Mouse (Mus musculus) heart, adult 11 months (tissue): ENCODE results near the gene Rab31.
A peak's percentile ranks its signal among the peaks of the same experiment; 100 is the strongest.

Experiments used
- DNase-seq: peaks from one replicate; pipeline ENCODE4 v3.0.0; 2022

Rab31 gene

DNA sequence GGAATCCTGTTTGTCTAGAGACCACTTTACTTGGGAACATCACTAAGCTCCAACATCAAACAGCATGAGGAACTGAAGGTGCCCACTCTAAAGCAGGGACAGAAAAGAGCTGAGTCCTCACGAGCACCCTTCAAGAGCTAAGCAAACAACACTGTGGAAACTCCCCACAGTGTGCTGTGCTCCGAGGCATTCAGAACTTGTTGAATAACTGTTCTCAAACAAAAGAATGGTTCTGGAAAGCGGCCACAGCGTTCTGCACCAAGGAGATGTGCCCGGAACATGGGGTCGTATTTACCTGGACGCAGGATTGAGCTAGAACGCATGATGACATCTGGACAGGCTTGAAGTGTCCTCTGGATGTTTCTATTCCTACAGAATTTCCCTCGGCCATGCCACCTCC, 114.6 kb downstream of the Rab31 start:
- no peak for DNase-seq

- no peak for DNase-seq
These were observed 115.8 kb downstream of the Rab31 start for GRCm38 (mm10) chr17:65656731-65657130.

GRCm38 (mm10) chr17:65656076-65656475, 116.5 kb downstream of the Rab31 start:
- no peak for DNase-seq

- no peak for DNase-seq
These were observed 116.9 kb downstream of the Rab31 start for GRCm38 (mm10) chr17:65655608-65656007.

DNA sequence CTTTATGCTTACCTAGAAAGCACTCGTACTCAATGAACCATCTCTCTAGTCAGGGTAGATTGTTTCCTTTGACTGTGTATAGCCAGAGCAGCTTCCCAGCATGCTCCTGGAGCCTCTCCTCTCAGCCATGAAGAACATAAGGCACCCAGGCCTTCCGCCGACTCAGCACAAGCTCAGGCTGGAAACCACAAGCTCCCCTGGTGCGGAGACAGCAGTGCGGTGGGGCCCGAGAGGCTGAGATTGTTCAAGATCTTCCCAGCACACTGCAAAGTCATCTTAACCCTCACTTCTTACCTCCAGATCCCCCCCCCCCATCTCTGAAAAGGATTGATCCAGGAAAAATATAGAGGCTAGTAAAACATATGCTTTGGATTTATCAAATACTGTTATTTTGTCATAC, 122.0 kb downstream of the Rab31 start:
- no peak for DNase-seq

GRCm38 (mm10) chr17:65649175-65649493, 123.4 kb downstream of the Rab31 start:
- DNase-seq: no peak

- DNase-seq: no peak
These were observed 124.0 kb downstream of the Rab31 start for GRCm38 (mm10) chr17:65648371-65649174.

DNA sequence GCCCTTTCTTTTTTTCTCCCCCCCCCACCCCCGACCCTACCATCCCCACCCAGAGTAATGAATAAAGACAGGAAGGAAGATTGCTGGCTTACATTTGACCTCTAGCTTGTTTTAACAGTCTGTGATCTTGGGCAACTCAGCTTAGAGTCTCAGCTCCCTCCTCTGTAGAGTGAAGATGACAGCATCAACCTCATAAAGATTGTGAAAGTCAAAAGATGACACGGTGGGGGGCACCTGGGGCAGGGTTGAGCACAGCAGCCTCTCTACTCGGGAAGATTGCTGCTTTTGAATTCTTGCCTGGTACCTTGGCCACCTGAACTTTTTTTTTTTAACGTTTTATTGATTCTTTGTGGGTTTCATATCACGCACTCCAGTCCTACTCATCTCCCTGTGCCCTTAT, 124.6 kb downstream of the Rab31 start:
- DNase-seq: no peak

DNA sequence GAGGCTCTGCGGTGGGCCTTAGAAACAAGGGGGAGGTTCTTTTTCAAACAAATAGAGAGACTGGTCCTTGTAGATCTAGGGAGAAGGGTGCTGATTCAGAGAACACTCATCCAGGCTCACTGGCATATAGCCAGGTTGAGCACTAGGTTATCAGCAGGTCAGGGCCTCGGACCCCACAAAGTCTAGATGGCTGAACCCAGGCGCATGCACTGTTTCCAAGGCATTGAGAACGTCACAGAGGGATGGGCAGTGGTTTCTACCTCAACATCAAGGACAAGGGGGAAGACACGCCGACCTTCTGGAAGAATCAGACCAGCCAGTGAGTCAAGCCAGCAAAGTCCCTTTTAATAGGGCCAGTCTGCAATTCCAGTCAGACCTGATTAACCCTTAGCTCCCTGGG, 125.3 kb downstream of the Rab31 start:
- peak; percentile 63 for DNase-seq

DNA sequence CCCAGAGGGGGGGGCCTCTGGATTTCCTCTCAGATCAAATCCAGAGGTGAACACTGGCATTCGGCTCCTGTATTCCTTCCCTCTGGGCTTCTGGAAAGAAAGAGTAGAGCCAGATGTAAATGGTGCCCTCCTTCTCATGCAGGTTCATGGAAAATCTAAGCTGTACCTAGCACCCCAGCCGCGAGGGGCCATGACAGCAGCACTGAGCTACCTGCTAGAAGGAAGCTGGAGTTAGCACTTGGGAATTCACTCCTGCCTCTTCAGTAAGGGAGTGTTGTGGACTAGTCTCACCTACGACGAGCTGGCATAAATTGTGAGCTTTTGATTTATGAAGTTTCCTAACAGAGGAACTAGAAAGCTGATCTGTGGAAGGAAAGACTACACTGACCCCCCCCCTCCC, 129.0 kb downstream of the Rab31 start:
- DNase-seq: peak; percentile 85

- peak; percentile 89 for DNase-seq
These were observed 129.5 kb downstream of the Rab31 start for GRCm38 (mm10) chr17:65643051-65643521.

GRCm38 (mm10) chr17:65642578-65642991, 130.0 kb downstream of the Rab31 start:
- DNase-seq: no peak

- no peak for DNase-seq
These were observed 130.8 kb downstream of the Rab31 start, which contains the start of gene Txndc2 for GRCm38 (mm10) chr17:65641734-65642218. Txndc2 (minus strand) TSS chr17:65642168.

- peak; percentile 31 for DNase-seq
These were observed 133.4 kb downstream of the Rab31 start for GRCm38 (mm10) chr17:65639144-65639543.

DNA sequence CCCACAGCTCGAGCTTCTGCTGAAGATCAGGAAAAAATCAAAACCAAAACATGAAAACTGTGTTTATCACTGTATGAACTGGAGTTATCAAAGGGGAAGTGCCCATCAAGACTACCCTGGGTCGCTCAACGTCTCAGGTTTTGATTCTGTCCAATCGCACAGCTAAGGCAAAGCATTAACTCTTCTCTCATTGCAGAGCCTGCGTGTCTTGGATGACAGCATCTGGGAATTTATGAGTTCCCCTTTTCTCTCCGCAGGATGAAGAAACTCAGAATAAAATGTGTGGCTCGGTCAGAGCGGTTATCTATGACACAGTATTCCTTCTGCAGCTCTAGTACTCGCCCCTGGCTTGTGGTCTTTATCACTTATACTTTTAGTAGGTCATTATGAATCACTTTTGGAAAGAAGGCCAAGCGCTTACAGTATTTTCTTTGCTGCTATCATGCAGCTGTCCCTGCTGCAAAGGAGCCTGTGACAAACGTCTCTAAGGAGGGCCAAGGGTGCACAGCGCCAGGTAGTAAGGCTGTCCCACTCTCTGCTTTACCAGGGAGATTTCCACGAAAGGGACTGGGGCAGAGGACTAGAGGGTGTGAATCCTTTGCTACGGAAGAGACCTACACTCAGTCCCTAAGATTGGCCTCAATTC, 136.7 kb downstream of the Rab31 start:
- peak; percentile 35 for DNase-seq

GRCm38 (mm10) chr17:65629943-65630342, 142.6 kb downstream of the Rab31 start:
- DNase-seq: peak; percentile 80

DNA sequence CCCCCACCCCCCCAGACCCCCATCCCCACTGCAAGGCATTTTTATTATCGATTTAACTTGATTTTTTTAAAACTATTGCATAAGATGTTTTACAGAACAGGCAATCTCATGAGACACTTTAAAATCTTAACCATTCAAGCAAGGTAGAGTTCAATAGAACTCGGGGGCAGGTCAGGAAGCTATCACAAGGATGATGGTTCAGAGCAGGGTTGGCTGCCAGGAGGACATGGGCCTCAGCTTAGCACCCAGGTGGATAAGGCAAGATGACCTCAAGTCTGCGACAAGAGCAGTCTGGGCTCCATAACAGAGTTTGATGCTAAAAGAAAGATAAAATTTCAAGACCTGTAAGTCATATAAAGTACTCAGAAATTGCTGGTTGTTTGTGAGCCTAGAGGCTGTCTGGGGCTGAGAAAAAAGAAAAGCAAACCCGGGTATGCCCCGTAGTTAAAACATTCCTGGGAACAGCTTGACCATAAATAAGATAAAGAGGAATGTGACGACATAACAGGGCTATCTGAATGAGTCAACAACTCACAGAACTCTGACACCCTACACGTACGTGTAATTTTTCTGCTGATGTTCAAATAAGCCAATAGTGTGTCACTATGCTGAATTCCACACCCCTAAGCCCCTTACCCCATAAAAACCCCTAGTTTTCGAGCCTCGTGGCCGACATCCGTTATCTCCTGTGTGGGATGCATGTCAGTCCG, 143.6 kb downstream of the Rab31 start:
- DNase-seq: peak; percentile 66

GRCm38 (mm10) chr17:65626301-65626700, 146.3 kb downstream of the Rab31 start:
- peak; percentile 53 for DNase-seq

DNA sequence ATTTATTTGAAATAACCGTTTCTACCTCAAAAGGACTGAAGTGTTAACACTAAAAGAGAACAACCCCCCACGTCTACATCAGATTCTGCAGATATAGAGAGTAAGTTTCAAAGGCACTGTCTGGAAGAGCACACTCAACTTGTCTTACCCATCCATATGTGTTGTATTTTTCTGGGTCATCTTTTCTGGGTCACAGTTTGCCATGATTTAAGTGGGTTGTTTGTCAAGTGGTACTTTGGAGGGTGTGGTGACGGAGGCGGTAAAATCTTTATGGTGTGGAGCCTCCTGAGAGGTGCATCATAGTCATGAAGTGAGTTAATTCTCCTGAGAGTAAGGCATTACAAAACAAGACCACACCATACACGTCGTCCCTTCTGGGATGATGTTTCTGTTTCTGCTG, 147.0 kb downstream of the Rab31 start:
- DNase-seq: peak; percentile 41

DNA sequence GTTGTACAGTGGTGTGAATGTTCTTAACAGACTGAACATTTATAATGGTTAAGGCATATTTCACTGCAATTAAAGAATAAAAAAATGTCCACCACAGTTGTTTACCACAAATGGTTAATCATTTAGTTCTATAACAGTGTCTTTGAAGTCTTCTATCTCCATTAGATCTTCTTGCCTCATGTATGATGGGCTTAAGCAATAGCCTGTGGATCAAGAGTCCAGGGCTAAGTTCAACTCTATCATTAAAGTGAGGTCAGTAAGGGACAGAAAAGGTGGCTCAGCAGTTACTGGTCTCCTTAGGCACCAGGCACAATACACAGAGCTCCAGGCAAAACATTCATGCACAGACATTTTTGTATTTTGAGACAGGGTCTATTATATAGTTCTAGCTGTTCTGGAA, 149.4 kb downstream of the Rab31 start:
- DNase-seq: no peak

GRCm38 (mm10) chr17:65618431-65618830, 154.1 kb downstream of the Rab31 start:
- no peak for DNase-seq

GRCm38 (mm10) chr17:65615678-65616077, 156.9 kb downstream of the Rab31 start:
- DNase-seq: peak; percentile 76

- no peak for DNase-seq
These were observed 158.1 kb downstream of the Rab31 start for GRCm38 (mm10) chr17:65614431-65614830.
